ENCODE assay signal across 32 mouse cellular contexts in genomic region chr3:94387391-94387790, GRCm38 (mm10). TPM values are rescaled to one million over a fixed set of nuclear protein-coding genes. Genes with fewer than 3 reads are reported as not detected.
DNase-seq lines count a peak whose midpoint lies in the region; ATAC-seq and TF ChIP-seq lines count a peak whose summit lies in the region.
"Had no signal": no experiment of that assay in that cellular context is flagged by ENCODE, and none has a peak within 500 bp of the region (broad histone marks: within the 10 kb centered on the region; RNA-seq: fewer than 3 reads in every experiment).

No protein-coding gene starts in this region.

- peak overlapping the region; percentile 5; the same call in 1 of the 2 replicates for H3K27ac ChIP-seq in heart, postnatal 0 days (ENCODE audit: low read depth)
- H3K27ac ChIP-seq: embryonic facial prominence, embryonic 13.5 days; embryonic facial prominence, embryonic 15.5 days; forebrain, embryonic 10.5 days; forebrain, embryonic 12.5 days had no signal

- H3K4me2 ChIP-seq in heart, postnatal 0 days (ENCODE audit: low read depth, low read length), result no peak overlapping the region
- H3K4me2 ChIP-seq: embryonic facial prominence, embryonic 13.5 days; embryonic facial prominence, embryonic 15.5 days; forebrain, embryonic 12.5 days had no signal

- no peaks in the 10 kb centered on the region for H3K27me3 ChIP-seq in heart, postnatal 0 days (ENCODE audit: control insufficient read depth, insufficient read depth, low read length)
- H3K27me3 ChIP-seq: CH12.LX; embryonic facial prominence, embryonic 13.5 days; embryonic facial prominence, embryonic 15.5 days; forebrain, embryonic 12.5 days; Patski had no signal

- H3K4me1 ChIP-seq in heart, postnatal 0 days (ENCODE audit: control insufficient read depth, insufficient read depth), result no peaks in the 10 kb centered on the region
- H3K4me1 ChIP-seq: embryonic facial prominence, embryonic 13.5 days; embryonic facial prominence, embryonic 15.5 days; forebrain, embryonic 10.5 days; forebrain, embryonic 12.5 days had no signal

- 89% methylated on average over 10 of the region's 10 CpGs for WGBS in heart, postnatal 0 days

- DNase-seq in heart, postnatal 0 days (ENCODE audit: low spot score), result no peak
- no peak for DNase-seq in heart, postnatal 36 days
- peak; percentile 23 to 40 for DNase-seq in thymus, postnatal 10 days (ENCODE audit: low spot score in 2 of 2)
- DNase-seq in thymus, postnatal 0 days (ENCODE audit: low spot score), result no peak
- DNase-seq in thymus, postnatal 36 days, result peak; percentile 35 to 56
- DNase-seq in testis, postnatal 14 days (ENCODE audit: low spot score), result no peak
- no peak for DNase-seq in adrenal gland, postnatal 14 days
- DNase-seq: adrenal gland, adult 8-10 months; adrenal gland, postnatal 25 days; B cell, adult 2 months; cerebellum, adult 11 months; cerebellum, adult 18-20 months; cerebellum, adult 8-10 months; cerebellum, adult 9-11 months; cerebellum, postnatal 14 days; cerebellum, postnatal 36 days; embryo, embryonic 11 days had no signal

- intact Hi-C loops in heart, postnatal 36 days (cut with DNase I), result no loop called here

- TF ChIP-seq CTCF in heart, postnatal 0 days (IDR thresholded peaks at IDR 0.05; ENCODE audit: low read depth), result no peak

- ATAC-seq in heart, postnatal 0 days (ENCODE audit: insufficient read depth, low read depth), result no peak
- ATAC-seq: forebrain, embryonic 14.5 days; Patski had no signal

- H3K9ac ChIP-seq in heart, postnatal 0 days (replicated peaks; ENCODE audit: low read depth, low read length), result no peak overlapping the region
- H3K9ac ChIP-seq: embryonic facial prominence, embryonic 13.5 days; embryonic facial prominence, embryonic 15.5 days; forebrain, embryonic 12.5 days had no signal

- no peak for TF ChIP-seq EP300 in heart, postnatal 0 days (IDR thresholded peaks at IDR 0.05; ENCODE audit: low read depth)

- no peaks in the 10 kb centered on the region for H3K9me3 ChIP-seq in heart, postnatal 0 days (replicated peaks; ENCODE audit: control insufficient read depth, low read length)
- H3K9me3 ChIP-seq: embryonic facial prominence, embryonic 13.5 days; embryonic facial prominence, embryonic 15.5 days; forebrain, embryonic 10.5 days; forebrain, embryonic 12.5 days; G1E had no signal

- H3K4me3 ChIP-seq in heart, postnatal 0 days (ENCODE audit: low read depth, low read length), result no peak overlapping the region
- H3K4me3 ChIP-seq: embryonic facial prominence, embryonic 13.5 days; embryonic facial prominence, embryonic 15.5 days; erythroblast, embryonic 14.5 days; forebrain, embryonic 10.5 days; forebrain, embryonic 12.5 days had no signal

- H3K36me3 ChIP-seq in heart, postnatal 0 days (replicated peaks; ENCODE audit: control insufficient read depth, insufficient read depth, low read length), result no peaks in the 10 kb centered on the region
- H3K36me3 ChIP-seq: embryonic facial prominence, embryonic 13.5 days; embryonic facial prominence, embryonic 15.5 days; forebrain, embryonic 10.5 days; forebrain, embryonic 12.5 days; G1E had no signal

RNA-seq across cellular contexts. Expression of gene Lingo4, which starts 10.9 kb away (rescaled TPM):
- not detected in 2 replicates for total RNA-seq in heart, postnatal 0 days (2014; rRNA removed; ENCODE audit: low replicate concordance)
- 0.19 and 0.25 TPM in 2 replicates for polyA plus RNA-seq in heart, postnatal 0 days (2015; fragmentation: Nextera tagmentation; extraction: Ambion mirVana)
- total RNA-seq in heart, postnatal 36 days (2021), result under 1 TPM; 0.11 to 0.16 TPM
- polyA plus RNA-seq in thymus, postnatal 0 days (2015; fragmentation: Nextera tagmentation; extraction: Ambion mirVana), result 8.2 and 14.0 TPM in 2 replicates
- 0.44 and 0.83 TPM in 2 replicates for total RNA-seq in adrenal gland, postnatal 14 days (2021)
- total RNA-seq: CH12.LX; common myeloid progenitor, adult 5-6 weeks had no signal
- polyA plus RNA-seq: erythroblast, embryonic 14.5 days; G1E had no signal

RNA-seq across cellular contexts. Expression of gene Rorc, which starts 14.8 kb away (rescaled TPM):
- 37.2 and 55.0 TPM in 2 replicates for total RNA-seq in heart, postnatal 0 days (2014; rRNA removed; ENCODE audit: low replicate concordance)
- 13.5 and 17.1 TPM in 2 replicates for polyA plus RNA-seq in heart, postnatal 0 days (2015; fragmentation: Nextera tagmentation; extraction: Ambion mirVana)
- total RNA-seq in heart, postnatal 36 days (2021), result 10 to 100 TPM; 31.9 to 48.1 TPM
- polyA plus RNA-seq in thymus, postnatal 0 days (2015; fragmentation: Nextera tagmentation; extraction: Ambion mirVana), result 170 and 185 TPM in 2 replicates
- total RNA-seq in adrenal gland, postnatal 14 days (2021), result 21.3 and 26.3 TPM in 2 replicates
- total RNA-seq: common myeloid progenitor, adult 5-6 weeks; G1E had no signal
- polyA plus RNA-seq: erythroblast, embryonic 14.5 days; G1E had no signal

RNA-seq across cellular contexts. Expression of gene C2cd4d, which starts 25.2 kb away (rescaled TPM):
- total RNA-seq in heart, postnatal 0 days (2014; rRNA removed; ENCODE audit: low replicate concordance), result not detected in 2 replicates
- polyA plus RNA-seq in heart, postnatal 0 days (2015; fragmentation: Nextera tagmentation; extraction: Ambion mirVana), result 0.15 and 0.30 TPM in 2 replicates
- total RNA-seq in heart, postnatal 36 days (2021), result under 1 TPM in 1 of 2 experiments, not detected in 1; 0.27 TPM
- polyA plus RNA-seq in thymus, postnatal 0 days (2015; fragmentation: Nextera tagmentation; extraction: Ambion mirVana), result 1.8 and 3.6 TPM in 2 replicates
- total RNA-seq in adrenal gland, postnatal 14 days (2021), result 0.41 and 0.56 TPM in 2 replicates
- total RNA-seq: CH12.LX; common myeloid progenitor, adult 5-6 weeks had no signal
- polyA plus RNA-seq: activated CD4-positive, CD25-positive, alpha-beta regulatory T cell, adult 4 months; CD4-positive, CD25-positive, alpha-beta regulatory T cell, adult 4 months; erythroblast, embryonic 14.5 days; G1E; Patski had no signal

RNA-seq across cellular contexts. Expression of gene Tdrkh, which starts 25.7 kb away (rescaled TPM):
- total RNA-seq in heart, postnatal 0 days (2014; rRNA removed; ENCODE audit: low replicate concordance), result 0.34 and 6.5 TPM in 2 replicates
- polyA plus RNA-seq in heart, postnatal 0 days (2015; fragmentation: Nextera tagmentation; extraction: Ambion mirVana), result 7.5 and 7.7 TPM in 2 replicates
- 1 to 10 TPM; 4.0 to 5.1 TPM for total RNA-seq in heart, postnatal 36 days (2021)
- polyA plus RNA-seq in thymus, postnatal 0 days (2015; fragmentation: Nextera tagmentation; extraction: Ambion mirVana), result 34.3 and 39.1 TPM in 2 replicates
- 10.7 and 10.9 TPM in 2 replicates for total RNA-seq in adrenal gland, postnatal 14 days (2021)
- total RNA-seq: CH12.LX had no signal
- polyA plus RNA-seq: G1E had no signal

RNA-seq across cellular contexts. Expression of gene Them5, which starts 45.5 kb away (rescaled TPM):
- total RNA-seq in heart, postnatal 0 days (2014; rRNA removed; ENCODE audit: low replicate concordance), result not detected in 2 replicates
- polyA plus RNA-seq in heart, postnatal 0 days (2015; fragmentation: Nextera tagmentation; extraction: Ambion mirVana), result 0.10 TPM in 1 of 2 replicates, not detected in the other
- total RNA-seq in heart, postnatal 36 days (2021), result not detected
- 0.27 and 0.47 TPM in 2 replicates for polyA plus RNA-seq in thymus, postnatal 0 days (2015; fragmentation: Nextera tagmentation; extraction: Ambion mirVana)
- total RNA-seq in adrenal gland, postnatal 14 days (2021), result not detected in 2 replicates
- total RNA-seq: adrenal gland, adult 18-20 months; adrenal gland, adult 8-10 months; adrenal gland, postnatal 25 days; adrenal gland, postnatal 4 days; CH12.LX; common myeloid progenitor, adult 5-6 weeks had no signal
- polyA plus RNA-seq: activated CD4-positive, CD25-positive, alpha-beta regulatory T cell, adult 4 months; CD4-positive, CD25-positive, alpha-beta regulatory T cell, adult 4 months; embryonic facial prominence, embryonic 11.5 days; erythroblast, embryonic 14.5 days; forebrain, embryonic 10.5 days; G1E had no signal

Comparison
In these comparisons a context has a peak if more than half of its experiments do, and no peak if none do; other contexts are left out.
1. DNase-seq: peak in thymus, postnatal 10 days (2 of 2) and thymus, postnatal 36 days (2 of 2); none in heart, postnatal 0 days (single experiment), heart, postnatal 36 days (0 of 2), thymus, postnatal 0 days (single experiment), testis, postnatal 14 days (single experiment) and adrenal gland, postnatal 14 days (single experiment).